Mouse (Mus musculus): ENCODE measurements around the gene Slc35e3.

DNA sequence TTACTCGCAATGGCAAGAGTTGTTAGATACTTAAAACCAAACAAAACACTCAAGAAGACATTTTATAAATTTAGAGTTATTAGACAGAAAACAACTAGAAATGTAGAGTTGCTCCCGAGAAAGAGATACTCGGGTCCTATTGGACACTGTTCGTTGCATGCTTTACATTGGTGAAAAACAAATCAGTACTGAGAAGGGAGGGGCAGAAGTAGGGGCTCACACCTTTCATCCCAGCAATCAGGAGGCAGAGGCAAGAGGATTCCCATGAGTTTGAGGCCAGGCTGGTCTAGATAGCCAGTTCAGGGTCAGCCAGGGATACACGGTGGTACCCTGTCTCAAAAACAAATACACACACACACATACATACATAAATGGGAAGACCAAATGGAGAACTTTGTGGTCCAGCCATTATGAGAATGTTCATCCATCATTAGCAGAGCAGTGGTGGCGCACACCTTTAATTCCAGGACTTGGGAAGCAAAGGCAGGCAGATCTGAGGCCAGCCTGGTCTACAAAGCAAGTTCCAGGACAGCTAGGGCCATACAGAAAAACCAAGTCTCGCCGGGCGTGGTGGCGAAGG is 54.7 kb downstream of the Slc35e3 start:
- TF ChIP-seq GATA1 (IDR thresholded peaks at IDR 0.05; ENCODE audit: low read length) (no peak), TAL1 (IDR thresholded peaks at IDR 0.05; ENCODE audit: low read length) (no peak)
